Mouse (Mus musculus) left cerebral cortex, adult 8-10 months (tissue): ENCODE measurements at regions not wholly inside any gene's neighbourhood (a gene's known extent, or its start where the extent isn't known, plus 50 kb on each side); places are given as distances from the start of the nearest gene placed in this dataset.

Experiments used
- DNase-seq, 2 experiments: peaks; one replicate each; pipeline ENCODE4 v3.0.0; 2022; ENCODE audit warnings: low spot score in 2 of 2

DNA sequence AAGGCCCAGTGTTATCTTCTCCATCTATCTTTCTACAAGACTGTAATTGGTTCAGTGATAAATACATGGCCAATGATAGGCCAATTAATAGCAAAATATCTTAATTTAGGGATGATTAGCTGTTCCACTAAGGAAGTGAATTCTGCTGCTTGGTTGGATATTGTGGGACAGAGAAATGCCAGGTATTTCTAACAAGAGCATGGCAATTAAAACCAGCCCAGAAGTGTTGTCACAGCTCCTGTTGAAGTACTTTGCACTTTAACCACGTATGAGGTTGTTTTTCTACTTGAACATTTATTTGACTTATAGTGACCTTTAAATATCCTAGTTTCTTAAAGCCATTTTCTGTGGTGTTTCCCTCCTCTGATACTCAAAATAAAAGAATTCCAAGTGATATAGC lies 65.7 kb upstream of the Acsl4 start:
- DNase-seq: no peak

DNA sequence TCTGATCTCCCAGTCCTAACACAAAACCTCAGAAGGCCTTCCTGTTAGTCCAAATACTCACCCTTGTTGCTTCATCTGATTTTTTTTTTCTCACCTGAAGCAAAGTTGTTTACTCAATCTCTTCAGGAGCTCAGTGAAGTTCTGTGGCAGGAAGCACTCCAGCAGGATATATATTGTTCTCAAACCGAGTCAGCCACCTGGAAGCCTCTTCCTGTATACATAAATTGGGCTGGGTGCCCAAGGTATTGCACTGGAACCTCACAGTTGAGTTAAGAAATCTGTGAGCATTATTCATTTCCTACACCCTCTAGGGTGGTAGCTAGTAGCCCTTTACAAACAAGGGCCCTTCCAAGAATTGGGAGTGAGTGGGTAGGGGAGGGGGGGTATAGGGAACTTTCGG lies 73.8 kb upstream of the Acsl4 start:
- DNase-seq: no peak

DNA sequence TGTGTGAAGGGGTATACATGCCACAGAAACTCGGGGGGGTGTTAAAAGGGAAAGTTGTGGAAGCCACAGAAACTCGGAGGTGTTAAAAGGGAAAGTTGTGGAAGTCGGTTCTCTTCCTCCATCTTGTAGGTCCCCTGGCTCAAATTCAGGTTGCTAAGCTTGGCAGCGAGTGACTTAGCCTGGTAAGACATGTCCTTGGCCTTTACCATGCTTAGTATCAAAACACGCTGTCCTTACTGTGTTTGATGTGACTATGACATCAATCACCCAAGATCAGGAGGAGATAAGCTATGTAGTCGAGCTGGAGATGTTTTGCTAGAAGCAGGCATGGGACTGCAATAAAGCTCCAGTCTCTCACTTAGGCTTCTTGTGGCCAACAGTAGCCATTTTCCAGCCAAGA lies 74.4 kb upstream of the Acsl4 start:
- DNase-seq: no peak

- no peak for DNase-seq
These were observed 77.5 kb upstream of the Acsl4 start for GRCm38 (mm10) chrX:142467850-142468256.

- no peak for DNase-seq
These were observed 78.1 kb upstream of the Acsl4 start for GRCm38 (mm10) chrX:142468388-142468787.

GRCm38 (mm10) chrX:142469048-142469634 lies 78.8 kb upstream of the Acsl4 start:
- no peak for DNase-seq

DNA sequence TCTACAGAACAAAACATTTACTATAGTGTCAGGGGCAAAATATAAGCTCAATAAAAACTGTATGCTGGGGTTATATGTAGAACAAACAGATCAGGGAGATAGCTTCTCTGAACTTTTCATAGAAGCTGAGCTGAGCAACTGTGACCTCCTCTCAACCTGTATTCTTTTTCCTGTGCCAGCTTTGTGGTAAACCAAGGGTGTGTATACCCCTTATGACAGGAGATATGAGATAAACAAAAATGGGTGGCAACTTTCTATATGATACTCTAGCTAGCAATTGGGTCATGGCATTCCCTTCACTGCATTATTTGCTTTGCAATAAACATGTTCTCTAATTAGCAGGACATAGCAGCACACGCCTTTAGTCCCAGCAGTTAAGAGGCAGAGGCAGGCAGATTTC lies 79.7 kb upstream of the Acsl4 start:
- DNase-seq: no peak

DNA sequence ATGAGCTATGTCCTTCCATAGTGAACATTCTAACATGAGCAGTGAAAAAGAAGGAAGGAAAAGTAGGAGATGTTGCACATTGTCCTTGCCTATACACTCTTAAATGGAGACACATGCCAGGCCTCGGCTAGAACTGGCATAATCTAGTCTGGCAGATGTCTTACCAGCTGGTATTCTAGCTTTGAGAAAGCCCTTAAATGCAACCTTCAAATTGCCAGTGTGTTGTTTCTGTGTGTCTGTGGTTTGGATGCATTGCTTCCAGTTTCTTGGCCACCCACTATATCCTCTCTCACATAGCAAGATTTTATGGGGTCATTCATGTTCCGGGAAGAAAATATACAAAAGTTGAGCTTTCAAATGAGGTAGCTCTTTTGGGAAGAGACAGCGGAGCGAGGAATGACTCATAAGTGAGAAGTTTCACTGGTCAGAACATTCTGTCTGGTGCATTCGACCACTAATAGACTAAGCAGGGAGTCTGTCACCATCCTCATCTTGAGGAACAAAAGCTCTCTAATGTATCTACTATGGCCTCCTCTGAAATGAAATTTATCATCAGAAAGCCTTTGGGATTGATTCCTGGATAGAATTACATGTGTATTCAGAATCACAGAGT lies 91.0 kb upstream of the Acsl4 start:
- peak in 1 of 2 experiments; percentile 22 for DNase-seq

DNA sequence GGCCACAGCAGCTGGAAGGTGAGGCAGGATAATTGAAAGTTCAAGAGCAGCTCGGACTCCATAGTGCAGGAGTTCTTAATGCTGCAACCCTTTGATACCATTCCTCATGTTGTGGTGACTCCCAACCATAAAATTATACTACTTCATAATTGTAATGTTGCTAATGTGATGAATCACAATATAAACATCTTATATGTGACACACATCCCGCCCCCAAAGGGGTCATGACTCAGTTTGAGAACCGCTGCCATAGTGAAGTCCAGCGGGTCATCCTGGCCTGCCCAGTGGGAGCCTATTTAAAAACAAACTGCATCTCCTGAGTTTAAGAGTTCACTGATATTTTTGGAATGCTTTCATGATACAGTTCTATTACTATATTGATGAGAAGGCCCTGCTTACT lies 97.7 kb upstream of the Acsl4 start:
- no peak for DNase-seq

- DNase-seq: peak; percentile 1 to 22
These were observed 99.9 kb upstream of the Acsl4 start for GRCm38 (mm10) chrX:142490093-142490717.

DNA sequence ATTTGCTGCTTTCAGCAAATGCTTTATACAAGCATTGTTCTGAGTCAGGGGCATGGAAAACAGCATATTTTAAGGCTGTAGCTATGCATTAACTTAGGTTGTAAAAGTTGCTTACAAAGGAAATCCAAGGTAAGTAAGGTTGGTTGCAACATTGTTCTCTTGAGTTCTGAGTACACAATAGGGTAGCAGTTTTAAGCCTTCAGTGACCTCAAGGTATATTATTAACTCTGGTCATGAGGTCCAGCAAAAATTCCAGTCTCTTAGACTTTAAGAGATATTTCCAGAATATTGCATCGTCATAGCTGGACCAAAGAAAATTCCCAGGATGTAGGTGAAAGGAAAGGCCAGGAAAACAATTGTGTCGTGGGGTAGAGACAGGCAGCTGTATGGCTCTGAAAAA lies 110.8 kb upstream of the Acsl4 start:
- DNase-seq: no peak

DNA sequence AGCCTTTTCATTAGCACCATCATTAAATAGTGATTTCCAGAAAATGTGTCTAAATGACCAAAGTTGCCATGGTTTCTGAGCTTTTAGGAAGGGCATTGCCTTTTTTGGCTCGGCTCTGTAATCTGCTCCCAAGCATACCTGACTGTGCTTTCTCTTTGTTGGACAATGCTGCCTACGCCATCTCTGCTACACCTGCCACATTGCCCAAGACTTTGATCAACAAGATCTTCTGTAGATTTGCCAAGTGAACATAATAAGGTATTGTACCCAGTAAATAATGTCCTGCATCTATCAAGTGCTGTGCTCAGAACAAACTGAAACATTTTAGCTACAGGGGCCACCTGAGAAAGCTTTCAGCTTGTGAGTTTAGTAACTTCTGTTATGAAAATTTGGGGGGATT lies 114.6 kb upstream of the Acsl4 start:
- no peak for DNase-seq

GRCm38 (mm10) chrX:142507475-142507874 lies 117.1 kb upstream of the Acsl4 start:
- no peak for DNase-seq

- DNase-seq: no peak
These were observed 126.2 kb upstream of the Acsl4 start for GRCm38 (mm10) chrX:142516406-142517131.

GRCm38 (mm10) chrX:142517205-142517604 lies 126.9 kb upstream of the Acsl4 start:
- peak in 1 of 2 experiments; percentile 14 for DNase-seq

- DNase-seq: no peak
These were observed 130.7 kb upstream of the Acsl4 start for GRCm38 (mm10) chrX:142521063-142521462.

DNA sequence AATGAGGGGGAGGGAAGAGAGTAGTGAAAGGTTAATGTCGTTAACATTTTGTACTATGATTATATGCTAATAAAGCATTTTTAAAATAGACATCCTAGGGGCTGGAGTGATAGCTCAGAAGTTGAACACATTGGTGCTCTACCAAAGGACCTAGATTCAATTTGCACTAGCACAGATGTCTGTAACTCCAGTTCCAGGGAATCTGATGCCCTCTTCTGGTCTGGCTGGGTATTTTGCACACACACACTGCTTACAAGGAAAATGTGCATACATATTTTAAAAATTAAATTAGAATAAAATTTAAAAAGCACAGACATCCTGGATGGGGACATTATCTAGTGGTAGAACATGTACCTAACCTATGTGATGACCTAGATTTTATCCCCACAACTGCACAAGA lies 136.6 kb upstream of the Acsl4 start:
- no peak for DNase-seq

- no peak for DNase-seq
These were observed 139.6 kb upstream of the Acsl4 start for GRCm38 (mm10) chrX:142529892-142530291.

GRCm38 (mm10) chrX:142534780-142535179 lies 144.4 kb upstream of the Acsl4 start:
- no peak for DNase-seq

GRCm38 (mm10) chrX:142535540-142535939 lies 145.2 kb upstream of the Acsl4 start:
- DNase-seq: no peak

DNA sequence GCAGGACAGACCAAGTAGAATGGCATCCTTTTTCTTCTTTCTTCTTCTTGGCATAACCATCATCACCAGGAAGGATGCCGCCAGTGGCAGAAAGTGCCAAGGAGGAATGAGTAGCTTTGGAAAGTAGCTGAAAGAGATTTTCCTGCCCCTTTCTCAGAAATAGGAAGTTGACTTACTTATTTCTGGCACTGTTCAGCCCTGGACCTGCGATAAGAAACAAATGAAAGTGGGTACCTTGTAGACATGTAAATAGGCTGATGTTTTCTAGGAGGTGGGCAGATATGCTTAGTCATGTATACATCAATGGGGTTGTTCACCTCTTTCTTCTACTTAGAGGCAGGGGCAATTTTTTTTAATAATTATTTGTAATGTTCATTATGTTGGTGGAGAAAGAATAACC lies 145.3 kb upstream of the Tmem164 start:
- DNase-seq: no peak

DNA sequence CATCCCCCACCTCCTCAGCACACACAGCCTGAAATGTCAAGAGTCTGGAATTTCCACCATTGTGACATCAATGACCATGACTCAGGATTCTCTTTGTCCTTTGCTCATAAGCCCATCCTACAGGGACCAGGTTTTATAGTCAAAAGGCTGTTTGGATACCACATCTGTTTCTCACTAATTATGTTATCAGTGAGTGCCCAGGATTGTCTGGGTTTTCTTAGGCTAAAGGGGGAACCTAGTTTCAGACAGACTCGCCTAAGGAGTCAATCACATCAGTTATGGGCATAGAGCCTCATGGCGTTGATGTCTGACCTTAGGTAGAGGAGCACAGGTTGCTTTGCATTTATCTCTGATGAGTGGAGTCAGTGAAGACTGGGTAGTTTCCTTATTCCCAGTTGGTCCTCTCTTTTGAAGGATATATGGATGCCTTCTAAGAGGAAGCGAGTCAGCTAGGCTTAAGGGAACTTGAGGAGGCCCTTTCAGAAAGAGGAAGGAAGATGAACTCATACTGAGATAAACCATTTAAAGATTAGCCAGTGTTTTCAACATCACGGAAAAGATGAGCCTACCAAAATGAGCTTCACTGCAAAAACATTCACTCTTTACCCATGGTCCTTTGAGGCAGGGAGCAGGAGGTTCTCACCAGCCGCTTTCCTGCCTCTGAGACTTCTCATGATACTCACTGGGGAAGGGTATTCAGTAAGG lies 143.8 kb upstream of the Tmem164 start:
- DNase-seq: no peak
